Mouse (Mus musculus) CH12.LX (cell line): ENCODE data around the gene Bpgm. TPM values are rescaled to one million over a fixed set of nuclear protein-coding genes. Genes with fewer than 3 reads are reported as not detected.

ENCODE experiments used
- polyA plus RNA-seq: library from polyadenylated mRNA; unstranded; fragments of >175 nt; gene quantifications from 2 replicates; pipeline ENCODE4 v1.2.1, GENCODE M21; 2012; ENCODE audit warnings: low read depth; ENCODE audit not compliant: insufficient read length
- total RNA-seq, 2 experiments: library from RNA; depleted of rRNA; stranded (reverse); fragments of 300-350 nt in 1 of 2; fragments of >200 nt in 1 of 2; gene quantifications; 2 replicates each; pipeline ENCODE4 v1.2.3; 2012 to 2014

The Bpgm gene
- total and polyA plus RNA-seq, 3 experiments = 10.8 to 12.7 (median 10.9) TPM

Other genes starting within 250 kb of the Bpgm start
- 313 and 382 TPM in 2 replicates for gene Akr1b3, start 158.7 kb upstream of the Bpgm start, total RNA-seq (2012; rRNA removed)
- gene Akr1b3, start 158.7 kb upstream of the Bpgm start, total RNA-seq (2014; rRNA removed) = 257 and 264 TPM in 2 replicates
- 344 and 359 TPM in 2 replicates for gene Akr1b3, start 158.7 kb upstream of the Bpgm start, polyA plus RNA-seq
- gene Akr1b8, start 122.1 kb upstream of the Bpgm start, total RNA-seq (2012; rRNA removed) = 0.13 and 0.21 TPM in 2 replicates
- not detected in 2 replicates for gene Akr1b8, start 122.1 kb upstream of the Bpgm start, total RNA-seq (2014; rRNA removed)
- not detected in 2 replicates for gene Akr1b8, start 122.1 kb upstream of the Bpgm start, polyA plus RNA-seq
- gene Akr1b10, start 92.0 kb upstream of the Bpgm start, total RNA-seq (2012; rRNA removed) = 20.3 and 20.7 TPM in 2 replicates
- gene Akr1b10, start 92.0 kb upstream of the Bpgm start, total RNA-seq (2014; rRNA removed) = 29.6 and 34.0 TPM in 2 replicates
- gene Akr1b10, start 92.0 kb upstream of the Bpgm start, polyA plus RNA-seq = 29.3 and 34.7 TPM in 2 replicates
- gene Akr1b7, start 63.9 kb upstream of the Bpgm start, total RNA-seq (2012; rRNA removed) = 0.08 TPM in 2 replicates
- not detected in 2 replicates for gene Akr1b7, start 63.9 kb upstream of the Bpgm start, total RNA-seq (2014; rRNA removed)
- not detected in 2 replicates for gene Akr1b7, start 63.9 kb upstream of the Bpgm start, polyA plus RNA-seq
- gene Cald1, start 122.3 kb downstream of the Bpgm start, total RNA-seq (2012; rRNA removed) = 0.38 and 0.55 TPM in 2 replicates
- gene Cald1, start 122.3 kb downstream of the Bpgm start, total RNA-seq (2014; rRNA removed) = 0.97 and 1.1 TPM in 2 replicates
- gene Cald1, start 122.3 kb downstream of the Bpgm start, polyA plus RNA-seq = 4.0 and 5.8 TPM in 2 replicates